Mouse (Mus musculus) heart, adult 8-10 months (tissue): ENCODE measurements around the gene Rerg. TPM values are rescaled to one million over a fixed set of nuclear protein-coding genes. Genes with fewer than 3 reads are reported as not detected.
"Not testable (repeated sequence)": the region's sequence is repeated elsewhere in the genome, so short reads cannot be mapped to it uniquely, and the experiment has no call there.

Source experiments
- DNase-seq: peaks from one replicate; pipeline ENCODE4 v3.0.0; 2022; ENCODE audit warnings: low spot score
- total RNA-seq, 4 experiments: library from RNA; stranded (reverse); gene quantifications; 2 replicates each; pipeline ENCODE4 v1.2.4; 2022

The Rerg gene
- total RNA-seq, 4 experiments from 2014 or later: 2.4 to 3.0 (median 2.7) TPM

DNA sequence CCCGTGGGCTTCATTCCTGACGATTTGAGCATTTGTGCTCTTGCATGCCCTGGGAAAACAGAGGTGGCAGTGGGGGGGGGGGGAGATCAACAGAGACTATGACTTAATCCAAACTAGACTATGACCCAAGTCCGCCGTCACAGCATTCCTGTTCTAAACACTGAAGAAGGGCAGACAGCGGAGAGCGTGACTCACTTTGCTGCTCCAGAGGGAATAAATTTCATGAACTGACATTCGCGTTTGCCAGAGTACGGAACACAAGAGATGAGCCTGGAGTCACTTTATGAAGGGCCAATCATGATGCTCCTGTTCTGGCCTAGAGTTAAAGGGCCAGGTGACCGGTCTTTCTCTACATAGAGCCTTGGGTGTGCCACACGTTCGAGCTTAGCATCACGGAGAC is 93.6 kb downstream of the Rerg start:
- no peak for DNase-seq

DNA sequence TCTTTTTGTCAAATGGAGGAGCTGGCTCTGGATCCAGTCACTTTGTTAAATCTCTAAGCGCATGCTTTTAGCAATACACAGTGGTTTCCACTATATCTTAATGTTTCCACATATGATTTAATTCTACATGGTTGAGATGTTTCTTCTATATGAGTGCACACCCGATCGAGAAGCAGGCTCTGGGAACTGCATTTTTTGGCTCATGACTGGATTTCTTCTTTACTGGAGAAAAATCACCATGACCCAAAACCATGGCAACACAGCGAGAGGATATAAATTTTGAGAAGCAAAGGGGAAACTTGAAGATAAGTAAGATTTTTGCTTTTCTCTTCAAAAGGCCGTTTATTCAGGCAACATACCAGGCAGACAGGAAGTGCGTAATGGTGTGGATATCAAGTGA is 94.1 kb downstream of the Rerg start:
- DNase-seq: no peak

DNA sequence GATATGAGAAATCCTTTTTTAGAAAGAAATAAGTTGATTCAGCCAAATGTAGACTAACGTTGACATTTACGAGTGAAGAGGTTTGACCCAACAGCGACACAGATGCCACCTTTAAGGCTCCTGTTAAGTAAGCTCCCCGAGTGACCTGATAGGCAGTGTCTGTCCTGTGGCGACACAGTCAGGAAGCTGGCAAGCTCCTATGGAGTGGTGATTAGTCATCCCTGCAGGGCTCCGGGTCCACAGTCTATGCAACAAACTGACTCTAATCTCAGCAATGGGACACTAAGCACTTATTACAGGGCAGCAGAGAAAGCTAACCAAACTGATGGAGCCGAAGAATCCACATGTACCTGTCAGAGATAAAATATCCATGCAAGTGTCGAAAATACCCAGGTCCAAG is 98.0 kb downstream of the Rerg start:
- no peak for DNase-seq

DNA sequence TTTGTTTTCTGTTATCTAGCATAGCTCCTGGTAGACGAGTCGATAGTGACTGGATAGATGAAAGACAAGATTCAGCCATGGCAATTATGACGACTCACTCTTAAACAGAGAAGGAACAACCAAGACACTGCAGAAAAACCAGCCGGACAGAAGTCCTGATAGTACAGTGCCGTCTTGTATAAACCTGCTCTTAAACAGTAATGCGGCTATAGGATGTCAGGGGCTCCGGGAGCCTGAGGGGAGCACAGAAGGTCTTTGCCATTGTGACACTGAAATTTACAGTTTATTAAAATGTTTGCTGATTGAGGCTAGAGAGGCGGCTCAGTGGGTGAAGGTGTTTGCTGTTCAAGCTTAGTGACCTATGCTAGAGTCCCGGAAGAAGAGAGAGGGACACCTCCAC is 98.8 kb downstream of the Rerg start:
- DNase-seq: no peak

DNA sequence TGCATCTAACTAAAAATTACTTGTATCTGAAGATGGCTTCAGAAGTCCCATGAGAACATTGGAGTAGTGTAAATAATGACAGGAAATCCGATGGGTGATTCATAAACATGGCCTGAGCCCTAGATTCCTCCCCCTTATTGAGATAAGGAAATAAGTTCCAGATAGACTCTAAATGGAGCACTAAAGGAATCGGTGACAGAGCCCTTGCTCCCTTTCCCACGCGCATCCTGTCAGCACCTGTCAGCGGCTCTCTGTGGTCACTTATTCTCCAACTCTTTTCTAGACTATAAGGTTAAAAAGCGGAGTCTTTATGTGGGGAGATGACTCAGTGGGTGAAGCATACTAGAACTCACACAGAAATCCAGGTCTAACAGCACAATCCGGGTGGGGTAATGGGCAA is 104.8 kb downstream of the Rerg start:
- no peak for DNase-seq

DNA sequence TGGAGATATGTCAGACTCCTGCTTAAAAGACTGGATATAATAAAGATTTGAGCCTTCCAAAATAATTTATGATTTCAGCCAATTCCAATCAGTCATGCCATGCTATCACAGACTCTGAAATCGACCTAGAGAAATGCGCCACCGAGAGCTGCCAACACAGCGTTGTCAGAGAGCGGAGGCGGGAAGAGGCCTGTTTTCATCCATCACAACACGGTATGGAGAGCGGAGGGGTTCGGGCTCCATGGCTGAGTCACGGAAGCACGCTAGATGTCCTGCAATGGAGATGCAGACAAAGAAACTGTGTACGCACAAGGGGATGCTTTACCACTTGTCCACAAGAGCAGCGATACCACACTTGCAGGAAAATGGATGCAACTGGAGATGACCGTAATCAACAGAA is 105.5 kb downstream of the Rerg start:
- no peak for DNase-seq

DNA sequence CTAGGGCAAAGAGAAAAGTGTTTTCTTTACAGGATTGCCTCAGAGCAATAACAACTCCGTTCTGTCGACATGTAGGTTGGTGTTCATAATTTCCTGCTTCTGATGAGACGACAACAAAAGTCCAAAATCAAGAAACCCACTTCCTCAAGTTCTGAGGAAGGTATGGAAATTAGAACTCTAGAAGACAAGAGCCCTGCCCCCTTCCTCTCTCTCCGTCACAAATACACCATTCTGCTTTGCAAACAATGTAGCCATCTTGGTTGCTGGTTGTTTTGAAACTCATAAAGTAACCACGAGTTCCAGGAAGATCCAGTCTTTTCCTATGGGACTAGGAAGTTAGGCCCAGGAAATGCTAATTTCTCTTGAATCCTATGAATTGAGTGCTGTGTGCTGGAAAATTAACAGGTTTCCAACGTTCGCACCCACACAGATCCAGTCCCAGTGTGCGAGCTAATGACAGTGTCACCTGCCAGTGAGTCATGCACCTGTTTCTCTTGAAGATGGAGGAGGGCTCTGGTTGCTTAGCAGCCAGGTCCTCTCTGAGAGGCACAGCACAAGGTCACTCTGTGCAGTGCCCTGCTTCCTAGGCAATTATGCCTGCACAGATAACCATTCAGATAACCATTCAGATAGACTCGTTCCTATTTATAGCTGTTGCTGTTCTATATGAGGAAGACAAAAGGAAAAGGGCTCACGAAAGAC is 106.9 kb downstream of the Rerg start:
- DNase-seq: no peak

DNA sequence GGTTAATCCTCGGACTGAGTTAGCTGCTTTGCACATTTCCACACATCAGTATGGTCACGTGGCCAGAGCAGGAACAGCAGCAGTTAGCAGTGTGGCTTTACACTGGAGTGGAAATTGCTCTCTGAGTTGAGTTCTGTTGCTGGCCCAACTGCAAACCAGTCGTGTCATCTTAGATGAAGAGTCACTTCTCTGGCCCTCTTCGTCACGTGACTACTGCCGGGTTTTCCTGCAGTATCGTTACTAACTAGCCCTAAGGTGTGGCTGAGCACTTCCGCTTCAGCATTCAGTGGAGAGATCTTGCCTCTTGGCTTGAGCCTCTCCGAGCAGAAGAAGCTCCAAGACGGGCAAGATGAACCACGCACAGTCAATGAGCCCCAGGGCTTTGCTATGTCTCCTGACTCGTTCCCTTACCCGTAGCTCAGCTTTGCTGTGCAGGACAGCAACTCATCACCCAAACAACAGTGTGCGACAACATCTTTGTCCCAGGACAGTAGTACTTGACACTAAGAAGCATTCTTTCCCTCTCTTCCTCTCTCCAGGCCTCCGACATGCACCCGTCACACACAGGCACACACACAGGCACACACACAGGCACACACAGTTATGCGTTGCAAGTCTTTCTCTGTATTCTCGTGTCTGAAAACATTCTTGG is 108.3 kb downstream of the Rerg start:
- DNase-seq: no peak

DNA sequence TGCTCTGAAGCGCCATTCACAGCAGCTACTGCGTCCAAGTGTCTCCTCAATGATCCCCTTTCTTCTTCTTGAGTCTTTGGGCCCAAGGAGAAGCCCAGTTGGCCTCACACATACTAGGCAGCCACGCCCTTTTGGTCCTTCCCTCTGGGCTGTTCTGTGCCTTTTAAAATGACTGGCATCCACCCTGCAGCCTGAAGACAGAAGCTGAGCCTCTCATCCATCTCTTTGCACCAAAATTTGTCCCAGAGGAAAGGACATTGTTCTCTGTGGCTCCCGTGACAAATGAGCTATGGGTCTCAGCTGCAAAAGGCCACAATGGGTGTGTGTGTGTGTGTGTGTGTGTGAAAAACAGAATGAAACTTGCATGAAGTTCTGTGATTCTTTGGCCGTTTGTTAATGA is 109.7 kb downstream of the Rerg start:
- no peak for DNase-seq

DNA sequence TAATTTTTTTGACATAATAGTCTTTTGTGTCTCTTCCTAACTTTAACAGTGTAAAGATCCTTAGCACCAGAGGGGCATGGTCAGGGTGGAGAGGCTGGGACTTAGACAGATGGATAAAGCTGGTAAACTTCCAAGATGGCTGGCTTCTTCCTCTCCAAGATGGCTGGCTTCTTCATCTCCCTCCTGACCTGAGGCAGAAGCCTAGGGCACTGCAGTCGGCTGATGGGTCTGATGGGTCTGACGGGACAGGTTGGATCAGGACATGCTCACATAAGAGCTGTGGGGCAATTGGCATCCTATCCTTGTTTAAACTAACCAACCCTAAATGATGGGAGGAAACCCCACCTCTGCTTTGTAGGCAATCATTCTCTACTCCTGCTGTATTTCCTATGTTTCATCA is 112.0 kb downstream of the Rerg start:
- DNase-seq: no peak

DNA sequence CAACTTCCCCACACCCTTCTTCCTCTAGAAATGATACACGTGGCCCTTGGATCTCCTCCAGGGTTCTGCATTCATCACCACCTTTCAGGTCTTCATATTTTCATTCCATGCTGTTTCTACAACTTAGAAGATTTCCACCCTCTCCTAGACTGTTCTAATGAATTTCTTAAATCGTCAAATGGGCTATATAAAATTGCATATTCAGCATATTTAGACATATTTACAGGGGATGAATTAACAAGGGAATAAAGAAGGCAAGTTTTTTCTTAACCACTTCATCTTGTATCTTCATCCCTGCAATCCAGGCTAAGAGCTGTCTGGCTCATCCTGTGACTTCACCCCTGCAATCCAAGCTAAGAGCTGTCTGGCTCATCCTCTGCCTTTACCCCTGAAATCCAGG is 116.2 kb downstream of the Rerg start:
- no peak for DNase-seq

DNA sequence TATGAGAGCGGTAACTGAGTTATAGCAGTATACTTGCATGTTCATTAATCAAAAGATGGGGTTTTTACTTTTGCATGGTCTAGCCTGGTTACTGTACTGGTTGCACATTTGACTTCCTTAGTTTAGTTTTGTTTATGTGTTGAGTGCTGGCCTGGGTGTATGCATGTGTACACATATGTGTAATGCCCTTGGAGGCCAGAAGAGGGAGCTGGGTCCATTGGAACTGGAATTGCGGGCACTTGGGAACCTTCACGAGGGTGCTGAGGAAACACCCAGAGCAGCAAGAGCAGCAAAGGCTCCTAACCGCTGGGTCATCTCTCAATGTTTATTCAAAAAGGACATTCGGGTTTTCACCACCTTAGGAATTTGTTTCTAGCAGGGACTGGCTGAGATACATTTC is 116.8 kb downstream of the Rerg start:
- DNase-seq: no peak

DNA sequence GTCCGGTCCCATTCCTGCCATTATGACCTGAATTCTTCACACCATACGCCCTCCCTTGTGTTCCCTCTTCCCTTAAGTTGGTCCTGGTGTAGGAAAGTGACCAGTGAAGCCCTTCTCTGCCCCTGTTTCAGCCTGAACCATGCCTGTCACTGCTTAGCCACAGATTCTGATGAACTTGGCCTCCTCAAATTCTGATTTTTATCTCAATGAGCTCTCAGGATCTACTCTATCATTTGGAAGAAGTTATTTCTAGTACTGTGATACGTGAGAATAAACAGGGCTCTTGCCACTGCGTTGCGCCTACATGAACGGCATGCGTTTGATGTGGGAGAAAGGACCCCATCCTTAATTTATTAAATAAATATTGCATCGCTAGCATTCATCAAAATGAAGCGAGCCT is 117.3 kb downstream of the Rerg start:
- DNase-seq: no peak

DNA sequence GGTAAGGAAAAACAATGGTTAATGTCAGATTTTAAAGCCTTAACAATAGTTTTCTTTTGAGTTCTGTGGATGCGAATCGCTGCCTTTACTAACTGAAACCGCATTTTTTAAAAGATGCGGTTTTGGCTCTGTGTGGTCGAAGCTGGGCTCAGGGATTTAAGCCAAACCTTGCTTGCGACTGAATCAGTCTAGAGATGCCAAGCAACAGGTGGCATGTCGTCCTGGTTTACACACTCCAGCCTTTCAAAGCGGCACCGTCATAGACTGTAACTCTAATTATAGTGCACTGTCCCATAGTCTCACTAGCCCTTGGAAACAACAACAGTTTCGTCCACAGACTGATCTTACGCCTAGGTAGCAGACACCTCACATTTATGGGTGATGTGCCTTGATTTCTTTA is 123.3 kb downstream of the Rerg start:
- no peak for DNase-seq

DNA sequence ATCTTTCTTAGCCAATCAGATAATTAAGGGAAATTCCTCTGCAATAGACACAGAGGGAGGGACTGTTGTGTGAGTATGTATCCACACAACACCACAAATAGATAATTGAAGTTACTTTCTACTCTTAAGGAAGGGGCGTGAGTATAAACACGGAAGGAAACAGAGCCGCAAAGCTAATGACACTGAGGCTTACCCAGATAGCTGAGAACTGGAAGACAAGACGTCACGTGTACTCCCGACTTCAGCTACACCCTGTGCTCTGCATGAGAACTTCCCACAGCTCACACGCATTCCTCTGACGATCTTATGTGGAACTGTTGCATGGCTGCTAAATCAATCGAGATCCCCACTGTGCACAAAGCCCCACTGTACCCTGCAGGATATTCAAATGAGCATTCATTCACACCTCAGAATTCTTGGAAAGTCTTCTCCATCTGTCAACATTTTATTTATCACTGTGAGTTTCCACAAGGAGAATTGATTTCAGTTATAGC is 125.2 kb downstream of the Rerg start:
- no peak for DNase-seq

DNA sequence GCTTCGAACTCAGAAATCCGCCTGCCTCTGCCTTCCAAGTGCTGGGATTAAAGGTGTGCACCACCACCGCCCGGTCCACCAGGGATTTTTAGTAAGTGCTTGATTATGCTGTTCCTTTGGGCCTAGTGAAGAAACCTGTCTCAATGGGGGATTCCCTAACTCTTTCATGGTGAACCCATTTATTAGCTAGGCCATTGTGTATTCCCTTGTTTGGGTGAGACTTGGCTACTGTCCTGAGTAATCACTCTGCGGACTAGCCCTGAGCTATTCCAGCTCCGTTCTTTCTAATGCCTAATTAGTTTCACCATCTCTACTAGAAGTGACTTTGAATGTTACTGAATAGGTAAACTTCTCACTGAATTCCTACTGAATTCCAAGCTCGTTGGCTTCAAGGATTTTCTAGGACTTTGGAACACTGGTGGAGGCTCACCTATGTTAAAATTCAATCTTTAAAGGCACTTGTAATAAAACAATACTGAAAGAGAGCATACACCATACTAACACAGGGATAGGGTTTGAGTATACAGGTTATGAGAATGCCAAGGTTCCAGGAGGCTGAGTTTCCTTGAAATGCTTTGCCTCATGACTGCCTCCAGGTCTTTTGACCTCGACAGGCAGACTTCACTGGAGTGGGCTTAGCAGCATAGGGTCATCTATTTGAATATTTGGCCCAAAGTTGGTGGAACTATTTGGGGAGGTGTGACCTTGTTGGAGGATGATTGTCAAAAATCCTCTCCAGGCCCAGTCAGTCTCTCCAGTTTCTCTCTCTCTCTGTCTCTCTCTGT is 134.5 kb downstream of the Rerg start:
- not testable (repeated sequence) for DNase-seq

DNA sequence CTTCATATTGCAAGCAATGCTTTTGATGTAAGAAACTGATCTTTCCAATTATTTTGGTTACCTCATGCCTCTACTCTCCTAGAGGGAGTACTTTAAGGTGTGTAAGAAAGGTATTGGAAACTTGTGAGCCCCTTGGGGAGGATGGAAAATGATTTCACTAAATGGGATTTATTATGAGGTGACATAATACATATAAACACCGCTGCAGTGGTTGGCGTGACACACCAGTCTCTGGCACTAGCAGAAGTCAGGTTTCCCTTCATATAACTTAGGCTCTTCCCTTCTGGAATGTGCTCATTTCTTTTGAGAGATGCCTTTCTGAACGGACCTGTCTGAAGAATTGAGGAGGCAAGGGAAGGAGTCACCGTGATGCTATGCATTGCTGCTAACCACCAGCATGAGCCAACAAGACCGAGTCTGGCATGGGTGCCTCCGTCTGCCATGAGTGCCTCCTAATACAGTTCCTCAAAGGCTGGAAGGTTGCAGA is 139.6 kb downstream of the Rerg start:
- DNase-seq: no peak

DNA sequence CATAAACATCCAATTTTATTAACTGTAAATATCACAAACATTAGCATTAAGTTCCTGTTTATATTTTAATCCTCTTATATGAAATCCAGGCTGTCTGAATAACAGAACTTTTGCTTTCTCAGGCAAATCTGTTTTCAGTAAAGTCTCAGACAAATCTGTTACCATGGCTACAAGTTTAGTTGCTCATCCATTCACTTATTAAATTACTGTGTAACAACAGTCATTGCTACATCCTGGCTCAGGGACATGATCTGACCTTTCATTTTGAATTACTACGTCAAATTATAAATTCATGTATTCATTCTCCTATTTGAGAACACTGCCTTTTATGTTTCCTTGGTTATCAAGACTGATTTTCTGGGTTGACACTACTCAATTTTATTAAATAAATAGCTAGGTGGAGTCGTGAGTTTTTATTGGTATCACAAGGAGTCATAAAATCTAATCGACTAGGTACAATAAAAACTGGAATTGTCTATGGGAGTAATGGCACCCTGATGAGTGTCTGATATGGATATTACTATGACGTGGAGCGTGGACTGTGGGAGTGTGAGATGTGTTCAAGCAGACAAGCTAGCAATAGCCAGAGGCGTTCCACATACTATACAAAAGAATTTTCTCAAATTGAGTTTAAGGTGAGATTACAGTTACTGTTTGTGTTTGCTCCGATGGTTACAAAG is 140.2 kb downstream of the Rerg start:
- DNase-seq: no peak

DNA sequence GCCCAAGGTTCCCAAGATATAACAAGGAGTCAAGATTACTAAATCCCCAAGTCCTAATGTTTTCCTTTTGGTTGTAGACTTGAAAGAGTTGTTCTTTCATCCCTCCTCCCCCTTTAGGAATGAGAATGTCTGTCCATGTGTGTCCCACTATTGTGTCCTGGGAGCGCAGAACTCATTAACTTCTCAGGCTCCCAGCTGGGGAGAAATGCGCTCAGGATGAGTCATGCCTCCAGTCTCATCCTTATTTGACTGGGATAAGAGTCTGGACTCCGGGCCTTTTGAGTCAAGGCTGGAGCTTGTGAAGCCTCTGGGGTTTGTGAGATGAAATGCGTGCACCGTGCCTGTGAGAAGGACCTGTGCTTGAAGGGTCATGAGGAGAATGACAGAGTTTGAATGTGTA is 144.8 kb downstream of the Rerg start:
- peak; percentile 16 for DNase-seq

DNA sequence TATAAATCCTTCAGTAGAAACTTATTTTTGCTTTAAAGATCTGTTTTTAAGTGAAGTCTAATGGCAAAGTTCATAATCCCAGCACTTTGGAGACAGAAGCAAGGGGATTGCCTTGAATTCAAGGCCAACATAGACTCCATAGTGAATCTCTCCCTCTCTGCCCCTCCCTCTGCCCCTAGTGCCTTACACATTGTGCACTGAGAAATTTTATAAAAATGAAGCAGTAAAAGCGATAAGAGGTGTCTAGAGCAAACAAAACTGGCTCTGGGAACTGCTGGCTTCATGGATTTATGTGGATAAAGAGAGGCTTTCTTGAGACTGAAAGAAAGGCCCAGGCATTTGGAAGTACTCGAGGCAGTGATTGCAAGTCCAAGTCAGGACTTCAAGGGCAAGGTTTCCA is 145.8 kb downstream of the Rerg start:
- no peak for DNase-seq

DNA sequence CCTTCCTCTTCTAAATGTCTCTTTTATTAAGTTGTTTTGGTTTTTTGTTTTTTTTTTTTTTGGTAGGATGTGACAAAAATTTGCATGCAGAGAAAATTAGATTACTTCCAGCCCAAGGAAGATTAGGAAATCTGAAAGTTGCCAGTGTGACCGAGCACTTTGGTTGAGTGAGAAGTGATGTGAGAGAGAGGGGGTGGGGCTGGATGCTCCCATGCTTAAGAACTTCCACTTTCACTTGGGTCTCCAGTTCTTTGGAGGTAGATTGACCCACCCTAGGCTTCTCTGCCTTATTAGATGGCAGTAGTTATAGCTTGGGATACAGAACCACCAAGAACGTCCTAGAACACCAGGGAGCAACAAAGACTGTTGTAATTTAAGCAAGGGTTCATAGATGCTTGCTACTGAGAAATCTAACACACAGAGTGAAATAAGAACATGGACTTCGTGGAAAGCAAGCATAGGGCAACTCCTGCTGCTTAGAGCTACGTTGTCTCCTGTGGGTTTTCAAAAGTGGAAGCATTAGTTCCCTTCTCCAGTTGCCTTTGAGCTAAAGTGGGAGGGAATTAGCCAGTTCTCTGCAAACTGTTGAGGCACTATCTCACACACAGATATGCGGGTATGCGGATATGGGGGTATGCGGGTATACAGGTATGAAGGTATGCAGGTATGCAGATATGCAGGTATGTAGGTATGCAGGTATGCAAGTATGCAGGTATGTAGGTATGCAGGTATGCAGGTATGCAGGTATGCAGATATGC is 152.9 kb downstream of the Rerg start:
- no peak for DNase-seq
